Mouse (Mus musculus) kidney, adult 2 months (tissue): ENCODE measurements around the gene Prox1.

Experiments used
- CTCF ChIP-seq: fragments of 200-500 bp; conservative IDR thresholded peaks from 2 replicates; pipeline ENCODE4 v1.5.1; 2011; ENCODE audit warnings: low read depth, mild to moderate bottlenecking, control low read depth, low read length, moderate library complexity, mixed read lengths; ENCODE audit not compliant: insufficient read depth, insufficient read length
- POLR2A ChIP-seq: fragments of 200-500 bp; IDR thresholded peaks from one replicate; pipeline ENCODE4 v1.6.1; 2011; ENCODE audit warnings: low read depth, low read length, control low read depth

DNA sequence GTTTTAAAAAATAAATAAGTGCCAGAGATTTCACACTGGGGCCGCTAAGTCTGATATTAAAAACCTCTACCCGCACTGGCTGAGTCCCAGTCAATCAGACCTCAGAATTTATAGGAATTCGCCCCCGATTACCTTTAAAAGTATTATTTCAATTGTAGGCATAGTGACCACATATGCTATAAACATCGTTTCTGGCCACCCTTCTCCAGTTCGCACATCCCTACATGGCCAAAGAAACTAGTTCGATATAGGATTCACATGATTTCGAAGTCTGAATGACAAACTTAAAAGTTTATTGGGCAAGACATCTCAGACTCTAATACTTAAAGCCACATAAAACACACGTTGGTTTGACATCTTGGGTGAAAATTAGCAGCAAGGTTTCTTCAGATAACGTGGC lies 827 bp upstream of the Prox1 start:
- TF ChIP-seq CTCF = no peak
- no peak for TF ChIP-seq POLR2A
